Mouse (Mus musculus) E14TG2a.4 (cell line): ENCODE measurements around the gene Sptbn4.

Source experiments
- H3K27me3 ChIP-seq: 2 replicates; pipeline ENCODE4 v1.6.1; 2014; ENCODE audit warnings: low read length, control low read depth; ENCODE audit not compliant: insufficient read depth
- H3K36me3 ChIP-seq: 2 replicates; pipeline ENCODE4 v1.6.1; 2014; ENCODE audit warnings: low read length, control low read depth; ENCODE audit not compliant: insufficient read depth
- H3K4me1 ChIP-seq: replicated peaks from 2 replicates; pipeline ENCODE4 v1.6.1; 2014; ENCODE audit warnings: low read depth, low read length, control low read depth
- H3K4me3 ChIP-seq: replicated peaks from 2 replicates; pipeline ENCODE4 v1.5.1; 2014; ENCODE audit warnings: mild to moderate bottlenecking, low read length
- H3K9me3 ChIP-seq: 2 replicates; pipeline ENCODE4 v1.6.1; 2014; ENCODE audit warnings: low read length, control low read depth
- CTCF ChIP-seq: conservative IDR thresholded peaks from 2 replicates; pipeline ENCODE4 v1.5.1; 2014; ENCODE audit warnings: low read length
- NANOG ChIP-seq: IDR thresholded peaks from 2 replicates; pipeline ENCODE4 v1.6.1; 2014; ENCODE audit warnings: borderline replicate concordance, low read length, mixed read lengths
- POU5F1 ChIP-seq: IDR thresholded peaks from 2 replicates; pipeline ENCODE4 v1.6.1; 2014; ENCODE audit warnings: low read length, borderline replicate concordance

The Sptbn4 gene

DNA sequence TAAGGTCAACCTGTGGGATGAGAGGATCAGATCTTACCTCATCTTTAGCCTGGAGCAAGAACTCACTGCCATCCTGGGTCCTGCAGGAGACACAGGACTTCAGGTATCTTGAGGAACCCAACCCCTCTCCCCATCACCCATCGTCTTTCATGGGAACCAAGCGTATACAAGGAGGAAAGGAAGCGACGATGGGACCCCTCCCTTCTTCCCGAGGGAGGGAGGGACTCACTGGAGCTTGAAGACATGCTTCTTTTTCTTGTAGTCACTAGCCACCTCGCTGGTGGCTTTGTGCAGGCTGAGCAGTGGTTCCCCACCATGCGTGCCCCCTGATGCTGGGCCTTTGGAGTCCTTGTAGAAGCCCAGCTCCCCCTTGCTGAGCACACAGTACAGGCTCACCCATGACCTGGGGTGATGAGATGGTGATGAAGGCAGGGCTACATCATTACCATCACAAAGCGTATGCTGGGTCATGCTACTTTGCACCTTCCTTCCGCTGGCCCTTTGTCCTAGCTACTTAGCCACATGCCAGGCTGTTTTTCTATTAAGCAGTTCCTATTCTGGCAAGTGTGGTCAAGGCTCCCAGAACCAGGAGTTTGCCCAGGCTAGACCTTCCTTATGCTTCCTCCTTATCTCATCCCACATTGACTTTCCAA, 87.7 kb downstream of the Sptbn4 start:
- Histone ChIP-seq H3K27me3 (peaks cover 18% of the 10 kb centered on the region), H3K4me3 (peak overlapping the region; percentile 86), H3K36me3 (0 out of 2 replicates have a peak, but pooled peaks cover 9% of the 10 kb centered on the region), H3K4me1 (peaks cover 80% of the 10 kb centered on the region), H3K9me3 (no peaks in the 10 kb centered on the region)
- TF ChIP-seq POU5F1: peak; percentile 23; the same call in 1 of the 2 replicates
- no peak for TF ChIP-seq CTCF

DNA sequence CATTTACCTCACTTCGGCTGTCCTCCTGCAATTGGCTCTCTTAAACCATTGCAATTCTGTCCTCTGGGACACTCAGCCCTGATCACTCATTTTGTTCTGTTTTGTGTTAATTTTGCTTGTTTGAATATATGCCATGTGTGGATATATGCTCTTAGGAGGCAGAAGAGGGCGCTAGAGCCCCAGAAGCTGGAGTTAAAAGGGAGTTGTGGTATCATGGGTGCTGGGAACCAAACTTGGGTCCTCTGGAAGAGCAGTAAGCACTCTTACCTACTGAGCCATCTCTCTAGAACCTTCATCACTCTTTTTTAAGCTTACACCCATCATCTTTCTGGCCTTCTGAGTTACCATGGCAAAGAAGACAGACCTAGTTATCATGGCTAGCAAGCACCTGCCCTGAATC, 88.3 kb downstream of the Sptbn4 start:
- H3K4me1 ChIP-seq: peaks cover 80% of the 10 kb centered on the region
- H3K4me3 ChIP-seq: peak overlapping the region; percentile 86
- H3K9me3 ChIP-seq: no peaks in the 10 kb centered on the region
- no peak for TF ChIP-seq NANOG
- peak; percentile 42; the same call in 1 of the 2 replicates for TF ChIP-seq CTCF
- peaks cover 9% of the 10 kb centered on the region; the same call in 1 of the 2 replicates for H3K36me3 ChIP-seq
- peaks cover 11% of the 10 kb centered on the region for H3K27me3 ChIP-seq

DNA sequence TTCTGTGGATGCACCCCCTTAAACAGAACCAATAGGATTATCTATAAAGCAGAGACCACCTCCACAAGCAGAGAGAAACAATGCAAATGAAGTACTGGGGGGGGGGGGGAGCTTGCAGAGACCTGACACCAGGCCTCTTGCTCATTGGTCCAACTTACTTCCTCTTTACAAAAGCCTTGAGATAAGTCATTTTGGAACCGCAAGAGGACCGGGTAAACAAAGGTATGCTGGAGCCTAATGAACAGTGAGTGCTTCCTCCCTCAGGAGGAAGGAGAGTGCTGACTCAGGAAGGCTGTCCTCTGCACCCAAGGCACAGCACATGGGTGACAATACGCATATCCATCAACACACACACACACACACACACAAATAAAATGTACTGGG, 89.9 kb downstream of the Sptbn4 start:
- H3K27me3 ChIP-seq: 0 out of 2 replicates have a peak, but pooled peaks cover 3% of the 10 kb centered on the region
- no peak for TF ChIP-seq NANOG
- TF ChIP-seq POU5F1: no peak
- no peak for TF ChIP-seq CTCF
- no peaks in the 10 kb centered on the region for H3K9me3 ChIP-seq
- H3K4me3 ChIP-seq: peak overlapping the region; percentile 86
- peaks cover 23% of the 10 kb centered on the region for H3K36me3 ChIP-seq
- H3K4me1 ChIP-seq: peaks cover 87% of the 10 kb centered on the region

DNA sequence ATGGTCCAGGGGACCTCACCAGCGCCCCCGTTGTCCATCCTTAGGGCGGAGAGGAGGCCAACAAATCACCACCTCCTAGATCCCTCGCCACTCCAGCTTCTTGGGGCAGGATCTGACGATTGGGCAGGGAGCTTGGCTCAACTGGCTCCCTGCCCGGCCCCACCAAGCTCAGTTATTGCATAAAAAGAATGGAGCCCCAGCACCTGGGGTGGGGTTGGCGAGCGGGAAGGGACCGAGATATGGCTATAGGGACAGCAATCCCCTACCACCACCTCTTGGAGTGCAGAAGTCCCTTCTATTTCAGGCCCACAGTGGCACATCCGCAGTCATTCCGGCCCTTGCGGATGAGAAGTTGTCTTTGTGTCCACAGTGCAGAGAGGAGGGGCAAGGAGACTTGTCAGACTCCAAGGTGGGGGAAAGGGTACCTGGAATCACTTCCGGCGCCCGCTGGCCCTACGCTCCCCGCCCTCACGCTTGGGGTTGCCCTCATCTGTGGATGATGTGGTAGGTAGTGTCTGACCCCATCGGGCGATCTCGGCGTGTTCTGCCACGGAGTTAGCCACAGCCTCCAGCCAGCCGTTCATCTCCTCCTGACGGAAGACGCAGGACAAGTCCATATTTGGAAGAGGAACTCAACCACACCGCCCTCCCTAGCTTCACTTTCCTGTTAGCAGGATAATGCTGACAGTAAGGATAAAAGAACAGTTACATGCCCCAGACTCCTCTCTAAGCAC, 90.5 kb downstream of the Sptbn4 start, which contains the start of gene Gm20479:
TSS of gene Gm20479 (minus strand) at position 559 of the 734 bp plus-strand sequence.
- peaks cover 28% of the 10 kb centered on the region for H3K36me3 ChIP-seq
- H3K9me3 ChIP-seq: no peaks in the 10 kb centered on the region
- peak within 1 kb of the TSS; percentile 86 for H3K4me3 ChIP-seq
- no peak for TF ChIP-seq CTCF
- no peak for TF ChIP-seq POU5F1
- no peak for TF ChIP-seq NANOG
- peaks cover 88% of the 10 kb centered on the region for H3K4me1 ChIP-seq
- no peaks in the 10 kb centered on the region for H3K27me3 ChIP-seq

DNA sequence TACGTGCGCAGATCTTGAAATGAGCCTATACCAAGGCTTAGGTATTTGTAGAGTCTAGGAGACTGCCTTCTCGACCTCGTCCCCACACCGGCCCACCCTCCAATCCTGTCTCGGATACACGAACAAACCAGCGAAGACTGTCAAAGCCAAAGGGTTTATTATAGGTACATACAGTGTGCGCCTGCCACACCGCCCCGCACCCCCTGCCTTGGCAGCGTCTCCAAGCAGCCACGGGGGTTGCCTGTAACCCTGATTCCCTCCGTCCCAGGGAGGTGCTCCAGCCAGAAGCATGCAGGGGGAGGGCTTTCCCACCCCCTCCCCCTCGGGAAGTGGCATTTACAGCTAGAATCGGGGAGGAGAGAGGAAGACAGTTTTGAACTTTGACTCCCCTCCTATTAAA, 91.2 kb downstream of the Sptbn4 start:
- Histone ChIP-seq H3K4me1 (peaks cover 89% of the 10 kb centered on the region), H3K4me3 (peak overlapping the region; percentile 86), H3K36me3 (peaks cover 36% of the 10 kb centered on the region), H3K9me3 (no peaks in the 10 kb centered on the region), H3K27me3 (no peaks in the 10 kb centered on the region)
- TF ChIP-seq NANOG (no peak), POU5F1 (no peak), CTCF (no peak)

DNA sequence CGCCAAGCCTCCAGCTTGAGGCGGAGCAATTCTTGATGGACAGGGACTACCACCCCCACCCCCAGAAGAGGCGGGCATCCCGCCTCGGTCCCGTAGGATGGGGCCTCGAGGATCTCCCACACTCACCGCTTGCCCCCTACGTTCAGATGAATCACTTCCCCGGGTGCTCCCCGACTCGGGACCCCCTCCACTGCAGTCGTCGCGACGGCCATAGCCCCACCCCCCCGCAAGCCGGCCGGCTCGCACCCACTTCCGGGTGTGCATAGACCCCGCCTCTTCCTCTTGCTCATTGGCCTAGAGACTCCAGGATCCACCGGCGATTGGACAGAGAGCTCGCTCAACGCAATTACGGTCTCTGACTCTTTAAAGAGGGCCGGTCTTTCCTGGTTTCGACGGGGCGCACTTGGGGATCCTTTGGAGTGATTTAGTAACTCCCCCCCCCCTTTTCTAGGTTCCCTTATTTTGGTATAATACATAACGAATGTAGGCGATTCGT, 91.7 kb downstream of the Sptbn4 start, which contains the start of gene Shkbp1:
TSS of gene Shkbp1 (minus strand) at position 275 of the 496 bp plus-strand sequence.
- TF ChIP-seq POU5F1 (no peak), NANOG (no peak), CTCF (no peak)
- Histone ChIP-seq H3K36me3 (peaks cover 40% of the 10 kb centered on the region), H3K27me3 (no peaks in the 10 kb centered on the region), H3K9me3 (no peaks in the 10 kb centered on the region), H3K4me1 (peaks cover 85% of the 10 kb centered on the region), H3K4me3 (peak within 1 kb of the TSS; percentile 86)

DNA sequence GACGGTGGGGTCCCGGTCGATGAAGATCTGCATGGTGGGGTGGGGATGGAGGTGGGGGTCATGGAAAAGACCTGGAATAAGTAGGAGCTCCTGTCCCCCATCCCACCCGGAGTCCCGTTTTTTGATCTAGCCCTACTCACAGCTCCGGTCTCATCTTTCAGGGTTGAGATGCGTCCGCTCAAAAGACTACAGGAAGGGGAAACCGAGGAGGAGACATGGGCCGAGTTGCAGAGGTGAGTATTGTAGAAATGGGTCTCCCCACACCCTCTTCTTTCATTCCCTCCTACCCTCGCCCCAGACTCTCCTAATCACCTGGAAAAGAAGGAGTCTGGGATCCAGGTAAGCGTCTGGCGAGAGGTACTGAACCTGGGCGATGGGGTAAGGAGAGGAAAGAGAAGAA, 92.2 kb downstream of the Sptbn4 start:
- TF ChIP-seq POU5F1: no peak
- TF ChIP-seq CTCF: no peak
- TF ChIP-seq NANOG: no peak
- no peaks in the 10 kb centered on the region for H3K9me3 ChIP-seq
- peaks cover 45% of the 10 kb centered on the region for H3K36me3 ChIP-seq
- H3K27me3 ChIP-seq: no peaks in the 10 kb centered on the region
- peak overlapping the region; percentile 86 for H3K4me3 ChIP-seq
- H3K4me1 ChIP-seq: peaks cover 80% of the 10 kb centered on the region

DNA sequence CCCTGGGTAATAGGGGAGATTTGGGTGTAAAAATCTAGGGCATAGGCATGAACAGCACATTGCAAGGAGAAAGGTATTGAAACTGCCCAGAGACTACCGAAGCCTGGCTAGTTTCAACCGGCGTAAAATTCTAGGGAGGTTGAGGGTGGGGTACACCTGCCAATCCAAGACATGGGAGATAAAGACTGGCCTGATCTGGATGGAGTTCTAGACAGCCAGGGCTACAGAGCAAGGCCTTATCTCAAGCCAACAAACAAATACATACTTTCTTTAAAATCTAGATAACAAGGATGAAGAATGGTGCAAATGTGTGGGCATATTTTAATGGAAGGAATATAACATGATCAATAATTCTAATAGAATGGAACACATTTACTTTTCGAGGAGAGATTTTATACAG, 92.7 kb downstream of the Sptbn4 start:
- H3K4me3 ChIP-seq: peak overlapping the region; percentile 86
- H3K9me3 ChIP-seq: no peaks in the 10 kb centered on the region
- H3K27me3 ChIP-seq: no peaks in the 10 kb centered on the region
- peaks cover 50% of the 10 kb centered on the region for H3K36me3 ChIP-seq
- TF ChIP-seq NANOG (no peak), CTCF (no peak), POU5F1 (no peak)
- H3K4me1 ChIP-seq: peaks cover 75% of the 10 kb centered on the region
